Mouse (Mus musculus) kidney, adult 8-10 months (tissue): ENCODE data around the gene Slc29a2.

Experiments used
- DNase-seq, 2 experiments: peaks; one replicate each; pipeline ENCODE4 v3.0.0; 2022

Gene Slc29a2

GRCm38 (mm10) chr19:5036577-5036976 lies 12.9 kb downstream of the Slc29a2 start:
- no peak for DNase-seq

- DNase-seq, result peak; percentile 70 to 79
Measured at GRCm38 (mm10) chr19:5037678-5038571, 14.3 kb downstream of the Slc29a2 start.

DNA sequence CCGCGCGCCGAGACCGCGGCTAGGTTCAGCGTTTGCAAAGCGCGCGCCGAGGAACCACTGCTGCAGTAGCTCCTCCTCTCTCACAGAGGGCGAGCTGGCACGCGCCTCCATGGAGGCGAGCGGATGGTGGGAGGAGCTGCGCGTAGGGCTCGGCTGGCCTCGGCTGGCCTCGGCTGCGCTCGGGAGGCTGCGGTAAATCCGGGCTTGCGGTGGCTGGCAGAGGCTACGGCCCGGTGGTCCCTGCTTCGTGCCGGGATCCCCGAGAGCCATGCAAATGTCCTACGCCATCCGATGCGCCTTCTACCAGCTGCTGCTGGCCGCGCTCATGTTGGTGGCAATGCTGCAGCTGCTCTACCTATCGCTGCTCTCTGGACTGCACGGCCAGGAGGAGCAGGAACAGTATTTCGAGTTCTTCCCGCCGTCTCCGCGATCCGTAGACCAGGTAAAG lies 15.1 kb downstream of the Slc29a2 start, which contains the start of the genes B4gat1 and AC124502.3:
TSS of gene B4gat1 (plus strand) at position 118 of the 448 bp plus-strand sequence.
TSS of gene AC124502.3 (plus strand) at position 183 of the 448 bp plus-strand sequence.
- peak; percentile 85 to 87 for DNase-seq

GRCm38 (mm10) chr19:5039301-5040114 lies 15.8 kb downstream of the Slc29a2 start:
- peak in 1 of 2 experiments; percentile 39 for DNase-seq

GRCm38 (mm10) chr19:5040862-5041523 lies 17.3 kb downstream of the Slc29a2 start, which contains the start of gene Brms1:
Gene Brms1, plus strand, starts transcription at chr19:5041354.
- peak; percentile 90 to 91 for DNase-seq

DNA sequence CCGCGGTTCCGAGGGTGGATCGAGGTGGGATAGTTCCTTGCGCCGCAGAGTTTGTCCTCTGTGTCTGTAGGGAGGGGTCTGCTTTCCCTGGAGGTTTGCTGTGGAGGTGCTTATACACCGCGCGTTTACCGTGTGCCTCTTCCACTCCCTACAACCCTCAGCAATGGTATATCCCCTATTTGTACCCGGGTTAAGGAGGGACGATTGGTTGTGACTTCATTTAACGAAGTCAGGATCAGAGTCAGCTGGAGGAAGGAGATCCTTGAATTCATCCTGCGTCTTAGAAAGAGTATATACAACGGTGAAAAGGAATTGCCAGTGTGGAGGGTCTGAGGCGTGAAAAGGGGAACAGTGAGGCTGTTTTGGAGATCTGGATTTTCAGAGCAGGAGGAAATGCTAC lies 17.9 kb downstream of the Slc29a2 start:
- DNase-seq, result no peak

DNA sequence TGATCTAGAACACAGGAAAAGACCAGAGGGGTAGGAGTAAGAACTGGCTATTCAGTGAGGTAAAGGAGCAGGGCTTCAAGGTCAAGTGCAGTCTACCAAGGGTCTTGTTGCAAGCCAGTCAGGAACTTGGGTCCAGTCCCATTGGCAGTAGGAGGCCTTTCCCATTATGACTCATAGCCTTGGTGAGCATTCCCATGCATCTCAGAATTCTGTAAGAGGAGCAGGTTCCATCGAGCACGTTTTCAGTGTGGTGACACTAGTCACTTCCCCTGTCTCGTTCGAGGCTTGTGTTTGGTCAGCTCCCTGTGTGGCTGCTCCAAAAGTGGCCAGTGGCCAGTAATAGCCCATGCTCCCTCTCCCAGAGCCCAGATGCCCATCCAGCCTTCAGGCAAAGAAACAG lies 21.9 kb downstream of the Slc29a2 start:
- DNase-seq, result no peak

DNA sequence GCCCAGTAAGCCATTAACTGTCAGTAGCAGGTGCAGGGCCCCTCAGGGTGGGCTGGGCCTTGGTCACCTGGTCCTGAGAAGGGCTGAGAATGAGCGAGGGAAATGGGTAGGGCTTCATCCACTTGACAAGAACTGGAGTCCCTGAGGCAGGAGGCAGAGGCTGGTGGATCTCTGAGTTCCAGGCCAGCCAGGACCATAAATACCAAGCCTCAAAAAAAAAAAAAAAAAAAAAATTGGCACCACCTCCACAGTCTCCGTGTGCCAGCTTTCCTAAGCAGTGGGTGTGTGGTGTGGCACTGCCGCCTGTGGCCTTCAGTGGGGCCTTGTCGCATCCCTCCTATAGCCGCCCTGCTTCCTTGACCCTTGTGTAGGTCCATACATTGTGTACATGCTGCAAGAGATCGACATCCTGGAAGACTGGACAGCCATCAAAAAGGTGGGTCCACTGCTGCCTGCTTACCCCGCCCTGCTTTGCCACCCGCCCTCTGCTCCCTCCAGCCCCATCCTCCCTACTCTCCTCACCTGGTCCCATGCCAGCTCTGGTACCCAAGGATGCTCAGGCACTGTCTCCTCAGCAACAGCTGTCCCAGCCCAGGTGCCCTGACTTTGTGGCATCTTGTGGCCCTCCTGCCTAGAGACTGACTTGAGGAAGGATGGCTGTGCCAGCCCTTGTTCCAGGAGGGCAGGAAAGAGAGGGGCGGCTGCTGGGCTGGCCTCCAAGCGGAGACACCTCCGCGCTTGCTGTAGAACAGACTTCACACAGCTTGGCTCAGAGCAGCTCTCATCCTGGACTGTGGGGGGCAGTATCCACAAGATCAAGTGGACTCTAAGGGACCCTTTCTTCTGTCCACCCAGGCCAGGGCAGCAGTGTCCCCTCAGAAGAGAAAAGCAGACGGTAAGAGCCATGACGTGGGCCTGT lies 24.7 kb downstream of the Slc29a2 start:
- DNase-seq, result no peak

- no peak for DNase-seq
Measured at GRCm38 (mm10) chr19:5049325-5049724, 25.7 kb downstream of the Slc29a2 start.

DNA sequence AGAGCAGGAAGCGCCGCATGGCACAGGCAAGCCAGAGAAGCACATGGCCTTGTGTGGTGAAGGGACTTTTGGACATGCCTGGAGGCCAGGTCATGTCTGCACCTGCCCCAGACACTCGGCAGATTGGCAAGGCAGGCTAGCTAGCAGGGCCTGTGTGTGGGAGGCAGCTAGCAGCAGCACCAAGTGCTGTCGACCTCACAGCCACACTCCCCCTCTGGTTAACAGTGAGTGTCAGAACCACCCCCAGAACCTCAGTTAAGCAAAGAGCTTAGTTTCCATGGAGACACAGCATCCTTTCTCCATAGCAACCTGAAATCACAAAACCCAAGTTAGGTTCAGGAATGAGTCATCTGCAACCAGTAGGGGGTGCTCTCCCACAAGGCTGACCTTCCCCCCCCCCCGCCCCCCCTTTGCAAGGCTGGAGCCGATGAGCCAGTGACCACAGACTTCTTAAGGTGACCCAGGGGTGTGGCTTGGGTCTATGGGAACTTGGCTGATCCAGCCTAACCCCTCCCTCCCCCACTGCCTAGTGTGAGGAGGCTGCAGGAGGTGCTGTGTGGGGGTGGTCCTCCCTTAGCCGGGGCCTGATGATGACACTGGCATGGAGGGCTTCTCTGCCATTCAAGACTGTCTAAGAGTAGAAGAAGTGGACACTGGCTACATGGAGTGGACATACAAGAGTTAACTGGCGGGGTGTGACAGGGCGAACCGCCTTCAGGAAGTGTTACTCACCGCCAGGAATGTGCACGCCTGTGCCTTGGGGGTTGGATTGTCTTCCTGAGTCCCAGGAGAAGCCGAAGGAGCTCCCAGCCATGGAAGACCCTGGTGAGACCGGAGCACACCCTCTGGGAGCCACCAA lies 26.6 kb downstream of the Slc29a2 start, which contains the start of gene Rin1:
TSS of gene Rin1 (plus strand) at position 435 of the 859 bp plus-strand sequence.
- DNase-seq, result peak; percentile 46 to 48

GRCm38 (mm10) chr19:5051031-5051430 lies 27.4 kb downstream of the Slc29a2 start:
- DNase-seq, result no peak

DNA sequence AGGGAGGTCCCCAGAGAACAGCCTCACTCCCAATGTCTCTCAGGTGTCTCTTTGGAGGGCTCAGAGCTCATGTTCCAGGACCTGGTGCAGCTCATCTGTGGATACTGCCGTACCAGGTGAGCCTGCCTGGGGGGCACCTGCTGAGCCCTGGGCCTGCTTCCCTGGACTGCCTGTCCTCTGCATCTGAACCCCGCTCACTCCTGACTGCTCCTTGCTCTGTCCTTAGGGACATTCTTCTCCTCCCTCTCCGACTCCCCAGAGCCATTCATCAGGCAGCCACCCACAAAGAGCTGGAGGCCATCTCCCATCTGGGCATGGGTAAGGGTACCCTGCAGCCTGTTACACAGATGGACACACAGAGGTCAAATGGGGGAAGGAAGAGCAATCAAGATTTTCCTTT lies 27.9 kb downstream of the Slc29a2 start:
- no peak for DNase-seq

DNA sequence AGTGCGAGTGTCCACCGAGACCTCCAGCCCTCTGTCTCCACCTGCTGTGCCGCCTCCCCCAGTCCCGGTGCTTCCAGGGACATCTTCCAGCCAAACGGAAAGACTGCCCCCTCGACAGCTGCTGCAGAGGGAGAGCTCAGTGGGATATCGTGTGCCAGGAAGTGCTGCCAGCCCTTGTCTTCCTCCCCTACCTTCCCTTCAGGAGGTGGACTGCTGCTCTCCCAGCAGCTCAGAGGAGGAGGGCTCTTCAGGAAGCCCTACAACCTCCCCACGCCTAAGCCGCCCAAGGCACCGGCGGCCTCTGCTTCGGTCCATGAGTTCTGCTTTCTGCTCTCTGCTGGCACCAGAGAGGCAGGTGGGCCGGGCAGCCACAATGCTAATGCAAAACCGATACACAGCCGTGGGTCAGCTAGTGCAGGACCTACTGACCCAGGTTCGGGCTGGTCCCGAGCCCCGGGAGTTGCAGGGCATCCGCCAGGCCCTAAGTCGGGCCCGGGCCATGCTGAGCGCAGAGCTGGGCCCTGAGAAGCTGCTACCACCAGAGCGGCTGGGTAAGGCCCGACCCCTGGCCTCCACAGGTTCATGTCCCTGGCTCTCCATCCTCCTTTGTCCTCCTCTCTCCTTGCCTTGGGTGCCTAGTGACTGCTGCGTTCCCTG lies 28.6 kb downstream of the Slc29a2 start:
- DNase-seq, result no peak

DNA sequence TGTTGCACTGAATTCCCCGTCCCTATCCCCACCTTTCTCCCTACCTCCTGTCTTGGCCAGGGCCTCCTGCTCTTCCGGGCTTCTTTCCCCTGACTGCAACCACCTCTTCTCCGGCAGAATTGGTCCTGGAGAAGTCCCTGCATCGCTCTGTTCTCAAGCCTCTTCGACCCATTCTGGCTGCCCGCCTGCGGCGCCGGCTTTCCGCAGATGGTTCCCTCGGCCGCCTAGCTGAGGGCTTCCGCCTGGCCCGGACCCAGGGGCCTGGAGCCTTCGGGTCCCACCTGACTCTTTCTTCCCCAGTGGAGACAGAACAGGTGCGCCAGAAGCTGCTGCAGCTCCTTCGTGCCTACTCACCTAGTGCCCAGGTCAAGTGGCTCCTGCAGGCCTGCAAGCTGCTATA lies 29.2 kb downstream of the Slc29a2 start:
- no peak for DNase-seq

GRCm38 (mm10) chr19:5053909-5054308 lies 30.2 kb downstream of the Slc29a2 start:
- peak in 1 of 2 experiments; percentile 38 for DNase-seq

GRCm38 (mm10) chr19:5056251-5056650 lies 32.6 kb downstream of the Slc29a2 start:
- DNase-seq, result peak in 1 of 2 experiments; percentile 20

GRCm38 (mm10) chr19:5057876-5058775 lies 34.5 kb downstream of the Slc29a2 start:
- DNase-seq, result no peak

DNA sequence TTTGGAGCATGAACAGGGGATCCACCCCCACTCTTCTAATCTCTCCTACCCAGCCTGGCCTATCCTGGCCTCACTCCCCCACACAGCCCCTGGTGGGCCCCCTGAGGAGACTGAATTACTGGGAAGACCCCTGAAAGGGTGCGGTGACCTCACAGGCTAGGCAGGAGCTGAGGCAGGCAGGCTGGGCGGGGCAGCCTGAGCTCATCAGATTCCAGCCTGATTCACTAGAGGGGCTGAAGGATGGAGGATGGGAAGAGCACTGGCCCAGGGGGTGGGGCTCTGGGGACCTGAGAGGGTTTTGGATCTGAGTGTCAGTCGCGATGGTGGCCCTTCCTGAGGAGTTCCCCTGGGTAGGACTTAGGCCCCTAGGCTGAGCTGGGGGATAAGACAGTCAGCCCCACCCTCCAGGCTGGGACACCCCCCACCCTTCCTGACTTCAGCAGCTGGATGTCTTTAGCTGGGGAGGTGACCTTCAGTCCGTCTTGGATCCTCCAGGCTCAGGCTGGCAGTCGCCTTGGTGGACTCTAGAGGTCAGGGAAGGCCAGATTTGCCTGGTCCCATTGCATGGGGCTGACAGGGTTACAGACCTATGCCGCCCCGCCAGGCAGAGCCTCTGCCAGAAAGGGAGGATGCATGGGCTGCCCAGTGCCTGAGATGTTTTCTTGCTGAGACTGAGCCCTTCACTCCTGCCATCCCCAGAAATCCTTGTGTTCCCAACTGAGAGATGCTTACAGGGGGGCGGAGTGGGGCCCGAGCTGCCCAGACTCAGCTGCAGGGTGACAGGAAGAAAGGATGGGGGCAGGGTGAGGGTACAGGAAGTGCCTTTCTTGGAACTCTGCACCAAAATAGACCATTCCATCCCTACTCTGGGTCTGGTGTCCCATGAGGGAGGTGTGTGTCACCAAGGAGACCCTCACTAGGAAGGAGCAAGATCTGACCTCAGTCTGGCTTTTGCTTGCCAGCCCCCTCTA lies 35.4 kb downstream of the Slc29a2 start:
- no peak for DNase-seq
